Mouse (Mus musculus): ENCODE data around the gene Hcar1.

GRCm38 (mm10) chr5:123890987-123891386 is 11.2 kb upstream of the Hcar1 start:
- TF ChIP-seq CTCF (IDR thresholded peaks at IDR 0.05 in 2 of 3, conservative IDR thresholded peaks at IDR 0.05 in 1 of 3; ENCODE audit: control insufficient read depth in 1 of 3, insufficient read depth in 1 of 3, low read depth in 2 of 3, low read length in 3 of 3, poor library complexity in 1 of 3, severe bottlenecking in 1 of 3) = no peak
- TF ChIP-seq ZC3H11A (IDR thresholded peaks at IDR 0.05; ENCODE audit: low read depth, low read length) = no peak

Data from MEL (cell line).